In the genomic region with DNA sequence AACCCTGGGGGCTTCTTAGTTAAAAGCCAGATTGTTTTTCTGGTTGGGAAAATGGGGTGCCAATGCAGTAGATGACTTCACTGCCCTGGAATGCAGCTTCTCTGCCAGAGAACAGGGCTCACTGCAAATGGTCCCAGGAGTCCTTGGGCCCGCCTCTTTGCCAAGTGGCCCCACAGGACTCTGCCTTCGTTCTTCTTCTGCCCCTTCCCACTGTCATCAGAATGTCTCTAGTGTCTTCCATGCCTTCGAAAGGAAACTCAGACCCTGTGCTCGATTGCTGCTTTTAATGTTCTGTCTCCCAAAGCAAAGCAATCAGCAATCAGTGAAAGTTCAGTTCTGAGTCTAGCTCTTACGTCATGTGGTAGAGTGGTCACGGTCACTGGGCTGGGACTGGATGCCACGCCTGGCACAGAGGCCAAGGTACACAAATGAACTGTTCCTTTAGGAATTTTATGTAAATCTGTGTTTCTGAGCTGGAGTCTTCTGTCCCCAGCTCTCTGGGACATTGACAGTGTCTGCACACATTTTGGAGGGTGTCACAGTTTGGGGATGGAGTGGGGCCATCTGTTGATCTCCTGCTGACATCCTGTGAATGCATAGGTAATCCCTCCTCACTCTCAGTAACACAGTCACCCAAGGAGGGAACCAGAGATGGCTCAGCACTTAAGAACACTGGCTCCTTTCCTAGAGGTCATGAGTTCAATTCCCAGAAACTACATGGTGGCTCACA, we compare ENCODE assay signal across 8 mouse cellular contexts. TPM values are rescaled to one million over a fixed set of nuclear protein-coding genes. Genes with fewer than 3 reads are reported as not detected.
DNase-seq lines count a peak whose midpoint lies in the region; ATAC-seq and TF ChIP-seq lines count a peak whose summit lies in the region.

No protein-coding gene starts in this region.

- H3K4me2 ChIP-seq in heart, embryonic 11.5 days: no peak overlapping the region
- no peak overlapping the region for H3K4me2 ChIP-seq in stomach, postnatal 0 days (replicated peaks; ENCODE audit: low read depth)

- no peak for TF ChIP-seq CTCF in stomach, postnatal 0 days (IDR thresholded peaks at IDR 0.05; ENCODE audit: low read depth)

- no peak overlapping the region for H3K4me3 ChIP-seq in heart, embryonic 11.5 days (ENCODE audit: low read depth, low read length)
- H3K4me3 ChIP-seq in stomach, postnatal 0 days (ENCODE audit: low read depth, low read length): no peak overlapping the region

- H3K36me3 ChIP-seq in heart, embryonic 11.5 days (ENCODE audit: control insufficient read depth, insufficient read depth, low read length): no peaks in the 10 kb centered on the region
- H3K36me3 ChIP-seq in stomach, postnatal 0 days (ENCODE audit: control insufficient read depth, insufficient read depth, low read length): no peaks in the 10 kb centered on the region

- no peak overlapping the region for H3K9ac ChIP-seq in heart, embryonic 11.5 days (ENCODE audit: low read depth, low read length)
- H3K9ac ChIP-seq in stomach, postnatal 0 days (ENCODE audit: low read length): no peak overlapping the region

- no peak for ATAC-seq in heart, embryonic 11.5 days (replicated peaks; ENCODE audit: insufficient number of reproducible peaks, low FRiP score, low TSS enrichment)
- ATAC-seq in stomach, postnatal 0 days (ENCODE audit: low FRiP score, low TSS enrichment): peak; percentile 85

- peaks cover 16% of the 10 kb centered on the region for H3K4me1 ChIP-seq in heart, embryonic 11.5 days (ENCODE audit: control insufficient read depth, insufficient read depth, low read length)
- H3K4me1 ChIP-seq in stomach, postnatal 0 days (replicated peaks; ENCODE audit: control insufficient read depth, insufficient read depth): 0 out of 2 replicates have a peak, but pooled peaks cover 6% of the 10 kb centered on the region

- no peaks in the 10 kb centered on the region for H3K27me3 ChIP-seq in heart, embryonic 11.5 days (ENCODE audit: control insufficient read depth, insufficient read depth, low read length)
- H3K27me3 ChIP-seq in stomach, postnatal 0 days (ENCODE audit: control insufficient read depth, insufficient read depth, low read length): no peaks in the 10 kb centered on the region

- 43% methylated on average over 7 of the region's 7 CpGs for WGBS in heart, embryonic 11.5 days (ENCODE audit: insufficient replicate concordance)
- WGBS in stomach, postnatal 0 days: 35% methylated on average over 7 of the region's 7 CpGs

- TF ChIP-seq EP300 in stomach, postnatal 0 days (optimal IDR thresholded peaks at IDR 0.05): no peak

- H3K27ac ChIP-seq in heart, embryonic 11.5 days (ENCODE audit: low read depth, low read length): peak overlapping the region; percentile 16; the same call in 1 of the 2 replicates
- H3K27ac ChIP-seq in stomach, postnatal 0 days (replicated peaks): peak overlapping the region; percentile 75

- DNase-seq in cerebellum, postnatal 36 days: peak; percentile 49 to 61
- DNase-seq in cerebellum, adult 8-10 months: no peak
- peak; percentile 56 for DNase-seq in brain, adult 2 months (ENCODE audit: low read depth, low spot score)
- DNase-seq in kidney, postnatal 14 days: peak; percentile 74
- DNase-seq in stomach, postnatal 0 days (ENCODE audit: low spot score): peak; percentile 70
- DNase-seq in c-Kit-positive CD71-positive TER-119-positive erythroid progenitor cells, embryonic 14.5 days (ENCODE audit: low spot score): no peak
- DNase-seq in layer of hippocampus, postnatal 14 days (ENCODE audit: low spot score in 2 of 2): no peak

- H3K9me3 ChIP-seq in heart, embryonic 11.5 days (replicated peaks; ENCODE audit: control insufficient read depth, low read length): no peaks in the 10 kb centered on the region
- H3K9me3 ChIP-seq in stomach, postnatal 0 days (ENCODE audit: control insufficient read depth, low read length): no peaks in the 10 kb centered on the region

RNA-seq across cellular contexts. Expression of a gene that starts 37.2 kb away (rescaled TPM):
- 51.0 and 74.8 TPM in 2 replicates for polyA plus RNA-seq in heart, embryonic 11.5 days (2014; fragmentation: Nextera tagmentation; extraction: Ambion mirVana)
- polyA plus RNA-seq in stomach, postnatal 0 days (2015; fragmentation: Nextera tagmentation; extraction: Ambion mirVana): 31.5 and 32.1 TPM in 2 replicates
- total RNA-seq in layer of hippocampus, postnatal 14 days (2021): 100 to 1,000 TPM; 130 to 137 TPM

Comparison
In these comparisons a context has a peak if more than half of its experiments do, and no peak if none do; other contexts are left out.
1. DNase-seq: peak in cerebellum, postnatal 36 days (2 of 2), brain, adult 2 months (single experiment), kidney, postnatal 14 days (single experiment) and stomach, postnatal 0 days (single experiment); none in cerebellum, adult 8-10 months (single experiment), c-Kit-positive CD71-positive TER-119-positive erythroid progenitor cells, embryonic 14.5 days (single experiment) and layer of hippocampus, postnatal 14 days (0 of 2).